Mouse (Mus musculus) G1E (cell line): Measurements from ENCODE around the gene Lrp1.

ENCODE experiments used
- CTCF ChIP-seq: IDR thresholded peaks from 2 replicates; pipeline ENCODE4 v1.5.1; 2012; ENCODE audit warnings: low read depth, low read length, inconsistent platforms, mixed read lengths
- GATA1 ChIP-seq: IDR thresholded peaks from 2 replicates; pipeline ENCODE4 v1.6.1; 2012; ENCODE audit warnings: borderline replicate concordance, low read length, inconsistent platforms, mixed read lengths
- GATA2 ChIP-seq: IDR thresholded peaks from 2 replicates; pipeline ENCODE4 v1.6.1; 2012; ENCODE audit warnings: low read depth, low read length, inconsistent platforms, borderline replicate concordance
- TAL1 ChIP-seq: conservative IDR thresholded peaks from 2 replicates; pipeline ENCODE4 v1.6.1; 2012; ENCODE audit warnings: low read depth, low read length, inconsistent platforms, mixed read lengths

GRCm38 (mm10) chr10:127607059-127607458 is 13.9 kb downstream of the Lrp1 start:
- no peak for TF ChIP-seq CTCF
- TF ChIP-seq TAL1 = no peak
- no peak for TF ChIP-seq GATA1
- no peak for TF ChIP-seq GATA2
